Mouse (Mus musculus) CH12.LX (cell line): ENCODE measurements around the gene Dnmt3l. TPM values are rescaled to one million over a fixed set of nuclear protein-coding genes. Genes with fewer than 3 reads are reported as not detected.

ENCODE experiments used
- DNase-seq: peaks from one replicate; pipeline ENCODE4 v3.0.0-alpha.2; 2013; ENCODE audit errors: extremely low read depth
- H3K27ac ChIP-seq: 2 replicates; pipeline ENCODE4 v1.5.1; 2012; ENCODE audit warnings: low read depth, mild to moderate bottlenecking, control low read depth, moderate library complexity; ENCODE audit not compliant: insufficient read depth
- H3K27me3 ChIP-seq: replicated peaks from 2 replicates; pipeline ENCODE3; 2012; ENCODE audit warnings: inconsistent platforms
- H3K36me3 ChIP-seq, 2 experiments: replicated peaks in 1 of 2; 2 replicates each; pipeline versions ENCODE3 to v1.6.1; 2012; ENCODE audit warnings: inconsistent platforms in 1 of 2, low read length in 1 of 2, mild to moderate bottlenecking in 1 of 2, mixed read lengths in 1 of 2, moderate library complexity in 1 of 2; ENCODE audit not compliant: control insufficient read depth in 1 of 2, insufficient read depth in 1 of 2
- H3K4me1 ChIP-seq, 2 experiments: 2 replicates each; pipeline ENCODE4 v1.6.1; 2012; ENCODE audit warnings: inconsistent platforms in 1 of 2, moderate library complexity in 1 of 2; ENCODE audit not compliant: insufficient read depth in 2 of 2, control insufficient read depth in 1 of 2
- H3K4me2 ChIP-seq: 2 replicates; pipeline ENCODE4 v1.6.1; 2012; ENCODE audit warnings: low read depth, mild to moderate bottlenecking, control low read depth; ENCODE audit not compliant: poor library complexity, insufficient read depth, severe bottlenecking
- H3K4me3 ChIP-seq, 3 experiments: fragments of 150-350 bp in 1 of 3; sonication (generic) in 1 of 3; replicated peaks in 1 of 3; 2 replicates each; pipeline versions ENCODE3 to v1.5.1; 2011 to 2012; ENCODE audit warnings: low read depth in 2 of 3, low read length in 2 of 3, mild to moderate bottlenecking in 2 of 3, moderate library complexity in 2 of 3, control low read depth in 1 of 3, improper control_type of control experiment in 1 of 3, inconsistent platforms in 1 of 3, mixed read lengths in 1 of 3; ENCODE audit not compliant: poor library complexity in 1 of 3
- H3K79me2 ChIP-seq: replicated peaks from 2 replicates; pipeline ENCODE4 v1.6.1; 2012; ENCODE audit warnings: mild to moderate bottlenecking, moderate library complexity; ENCODE audit not compliant: control insufficient read depth, poor library complexity, insufficient read depth, severe bottlenecking; ENCODE audit errors: extremely low read depth
- H3K9ac ChIP-seq: 2 replicates; pipeline ENCODE4 v1.6.1; 2012; ENCODE audit warnings: low read depth, mild to moderate bottlenecking, control low read depth, moderate library complexity; ENCODE audit not compliant: insufficient read depth
- H3K9me3 ChIP-seq: replicated peaks from 2 replicates; pipeline ENCODE3; 2012; ENCODE audit warnings: low read length, inconsistent platforms, mixed read lengths
- CTCF ChIP-seq, 2 experiments: IDR thresholded peaks in 1 of 2; conservative IDR thresholded peaks in 1 of 2; 2 replicates each; pipeline ENCODE4 v1.5.1; 2011 to 2012; ENCODE audit warnings: low read depth in 2 of 2, low read length in 2 of 2, improper control_type of control experiment in 1 of 2, inconsistent platforms in 1 of 2, mild to moderate bottlenecking in 1 of 2, moderate library complexity in 1 of 2
- ELF1 ChIP-seq: IDR thresholded peaks from 2 replicates; pipeline ENCODE4 v1.6.1; 2014; ENCODE audit warnings: low read depth, mild to moderate bottlenecking, inconsistent platforms, low read length, improper control_type of control experiment
- EP300 ChIP-seq: IDR thresholded peaks from 2 replicates; pipeline ENCODE4 v1.6.1; 2011; ENCODE audit warnings: low read length, improper control_type of control experiment
- GABPA ChIP-seq: IDR thresholded peaks from 2 replicates; pipeline ENCODE4 v1.6.1; 2012; ENCODE audit warnings: low read depth, low read length, improper control_type of control experiment, inconsistent platforms; ENCODE audit not compliant: insufficient replicate concordance
- JUND ChIP-seq: conservative IDR thresholded peaks from 2 replicates; pipeline ENCODE4 v1.6.1; 2011; ENCODE audit warnings: low read depth, low read length, improper control_type of control experiment
- MAX ChIP-seq: IDR thresholded peaks from 2 replicates; pipeline ENCODE4 v1.6.1; 2011; ENCODE audit warnings: low read length, improper control_type of control experiment
- MEF2A ChIP-seq: IDR thresholded peaks from 2 replicates; pipeline ENCODE4 v1.6.1; 2014; ENCODE audit warnings: low read depth, mild to moderate bottlenecking, inconsistent platforms, low read length, improper control_type of control experiment, borderline replicate concordance
- MYC ChIP-seq: IDR thresholded peaks from 2 replicates; pipeline ENCODE4 v1.6.1; 2011; ENCODE audit warnings: low read depth, mild to moderate bottlenecking, improper control_type of control experiment, low read length
- NRF1 ChIP-seq: IDR thresholded peaks from 2 replicates; pipeline ENCODE4 v1.6.1; 2014; ENCODE audit warnings: low read depth, mild to moderate bottlenecking, inconsistent platforms, low read length, improper control_type of control experiment, moderate library complexity
- PAX5 ChIP-seq: IDR thresholded peaks from 2 replicates; pipeline ENCODE4 v1.6.1; 2012; ENCODE audit warnings: low read length, inconsistent platforms, mixed read lengths
- RAD21 ChIP-seq: IDR thresholded peaks from 2 replicates; pipeline ENCODE4 v1.6.1; 2011; ENCODE audit warnings: low read depth, mild to moderate bottlenecking, low read length, improper control_type of control experiment, moderate library complexity
- RCOR1 ChIP-seq: conservative IDR thresholded peaks from 2 replicates; pipeline ENCODE4 v1.6.1; 2012; ENCODE audit warnings: low read depth, mild to moderate bottlenecking, inconsistent platforms, low read length, improper control_type of control experiment
- SMC3 ChIP-seq: IDR thresholded peaks from 2 replicates; pipeline ENCODE4 v1.6.1; 2011; ENCODE audit warnings: low read depth, low read length, improper control_type of control experiment
- TCF12 ChIP-seq: IDR thresholded peaks from 2 replicates; pipeline ENCODE4 v1.6.1; 2014; ENCODE audit warnings: low read depth, mild to moderate bottlenecking, inconsistent platforms, low read length, improper control_type of control experiment
- ZC3H11A ChIP-seq: IDR thresholded peaks from 2 replicates; pipeline ENCODE4 v1.6.1; 2012; ENCODE audit warnings: low read depth, mild to moderate bottlenecking, inconsistent platforms, low read length, improper control_type of control experiment
- ZMIZ1 ChIP-seq: IDR thresholded peaks from 2 replicates; pipeline ENCODE4 v1.6.1; 2012; ENCODE audit warnings: low read depth, mild to moderate bottlenecking, inconsistent platforms, low read length, improper control_type of control experiment
- dilution Hi-C: fragments of 300-500 bp; cut with MboI; formaldehyde crosslinking; loops from 2 replicates; pipeline ENCODE4 v1.14.3; 2020; ENCODE audit warnings: low sequenced_read_pairs; ENCODE audit not compliant: extremely low pct_unique_long_range_greater_than_20kb, extremely low pct_ligation_motif_present
- in situ Hi-C: fragments of 300-500 bp; cut with MboI; formaldehyde crosslinking; loops from 3 replicates; pipeline ENCODE4 v1.14.3; 2019; ENCODE audit warnings: low sequenced_read_pairs, low pct_ligation_motif_present, low pct_unique_long_range_greater_than_20kb, mixed read lengths
- polyA plus RNA-seq: library from polyadenylated mRNA; unstranded; fragments of >175 nt; gene quantifications from 2 replicates; pipeline ENCODE4 v1.2.1, GENCODE M21; 2012; ENCODE audit warnings: low read depth; ENCODE audit not compliant: insufficient read length
- total RNA-seq, 2 experiments: library from RNA; depleted of rRNA; stranded (reverse); fragments of 300-350 nt in 1 of 2; fragments of >200 nt in 1 of 2; gene quantifications; 2 replicates each; pipeline ENCODE4 v1.2.3; 2012 to 2014

The Dnmt3l gene
- total and polyA plus RNA-seq, 3 experiments = 0.21 to 0.23 TPM; not detected in 1

DNA sequence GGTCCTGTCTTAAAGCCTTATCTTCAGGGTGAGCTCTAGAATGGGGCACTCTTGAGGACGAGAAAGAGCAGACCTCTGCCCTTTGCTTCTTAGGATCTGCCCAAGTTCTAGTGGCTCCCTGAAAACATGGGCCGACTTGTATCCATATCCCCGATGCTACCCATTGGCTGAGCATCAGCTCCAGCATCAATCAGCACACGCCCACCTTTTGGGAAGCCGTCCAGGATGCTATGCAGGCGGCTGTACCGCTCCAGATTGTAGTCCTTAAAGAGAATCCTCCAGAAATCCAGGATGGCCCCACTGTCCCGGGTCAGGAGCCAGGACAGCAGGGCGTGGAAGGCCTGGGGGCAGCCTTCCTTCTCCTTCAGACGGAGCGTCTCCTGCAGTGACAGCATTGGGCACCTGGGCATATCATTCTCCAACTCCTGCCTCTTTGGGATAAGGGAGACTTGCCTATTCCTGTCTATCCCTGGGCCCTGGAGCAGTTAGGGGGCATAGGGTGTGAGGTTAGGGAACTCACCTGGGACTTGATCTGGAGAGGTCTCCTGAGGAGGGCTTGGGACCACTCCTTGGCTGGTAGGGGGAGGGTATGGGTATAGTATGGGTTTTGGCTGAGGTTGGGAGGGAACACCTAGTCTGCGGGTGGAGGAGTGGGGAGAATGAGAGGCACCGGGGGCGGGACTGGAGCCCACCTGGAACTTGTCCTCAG is 1.1 kb downstream of the Dnmt3l start:
- Histone ChIP-seq H3K4me3 (no peak overlapping the region), H3K4me1 (peaks cover 17 to 52% of the 10 kb centered on the region in 2 experiments), H3K4me2 (no peak overlapping the region), H3K36me3 (no peaks in the 10 kb centered on the region), H3K27me3 (peaks cover 26% of the 10 kb centered on the region), H3K9me3 (no peaks in the 10 kb centered on the region), H3K27ac (no peak overlapping the region), H3K79me2 (no peaks in the 10 kb centered on the region), H3K9ac (no peak overlapping the region)
- in situ Hi-C loops = loop anchor here (25.0 kb wide), 1 partner anchor 344 kb away; no protein-coding TSS in a partner anchor
- dilution Hi-C loops = no loop called here
- DNase-seq = no peak
- TF ChIP-seq TCF12 = no peak
- no peak for TF ChIP-seq ZMIZ1
- TF ChIP-seq JUND = no peak
- no peak for TF ChIP-seq ELF1
- no peak for TF ChIP-seq MAX
- TF ChIP-seq MYC = no peak
- TF ChIP-seq MEF2A = no peak
- no peak for TF ChIP-seq ZC3H11A
- no peak for TF ChIP-seq PAX5
- TF ChIP-seq RCOR1 = no peak
- TF ChIP-seq SMC3 = no peak
- no peak for TF ChIP-seq NRF1

DNA sequence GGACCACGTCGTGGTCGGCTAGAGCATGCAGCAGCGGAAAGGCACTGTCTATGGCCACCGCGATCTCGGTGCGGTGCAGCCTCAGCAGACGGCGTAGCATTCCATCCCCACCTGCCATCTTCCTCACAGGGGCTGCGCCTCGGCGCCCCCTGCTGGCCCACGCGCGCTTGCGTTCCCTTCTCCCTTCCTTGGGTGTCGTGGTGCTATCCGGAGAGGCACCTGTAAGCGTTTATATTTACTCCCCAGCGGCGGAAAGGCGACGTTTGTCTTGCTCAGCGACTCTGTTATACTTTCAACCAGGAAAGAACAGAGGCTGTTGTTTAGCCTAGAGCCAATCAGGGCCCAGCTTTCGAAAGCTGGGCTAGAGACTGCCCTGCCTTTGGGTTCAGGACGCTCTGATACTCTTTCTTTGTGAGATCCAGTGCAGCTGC is 1.7 kb downstream of the Dnmt3l start, which contains the start of gene Aire:
TSS of gene Aire (minus strand) at position 205 of the 431 bp plus-strand sequence.
- Histone ChIP-seq H3K36me3 (no peaks in the 10 kb centered on the region), H3K9ac (no peak within 1 kb of the TSS), H3K27me3 (peaks cover 24% of the 10 kb centered on the region), H3K79me2 (no peaks in the 10 kb centered on the region), H3K27ac (no peak within 1 kb of the TSS), H3K4me2 (no peak within 1 kb of the TSS), H3K4me1 (peaks cover 17 to 58% of the 10 kb centered on the region in 2 experiments), H3K9me3 (no peaks in the 10 kb centered on the region), H3K4me3 (no peak within 1 kb of the TSS)
- in situ Hi-C loops = loop anchor here (25.0 kb wide), 1 partner anchor 344 kb away; no protein-coding TSS in a partner anchor
- peak; percentile 45 for DNase-seq
- dilution Hi-C loops = no loop called here
- TF ChIP-seq EP300 (no peak), GABPA (no peak), CTCF (conservative IDR thresholded peaks at IDR 0.05 in 1 of 2, IDR thresholded peaks at IDR 0.05 in 1 of 2; ENCODE audit: low read depth in 2 of 2, low read length in 2 of 2) (peak; percentile 56 to 73), NRF1 (no peak), SMC3 (peak; percentile 51), ZC3H11A (no peak), RAD21 (peak; percentile 26)
